Mouse (Mus musculus) gastrocnemius, adult 2 months (tissue): Measurements from ENCODE around the gene Btbd9. TPM values are rescaled to one million over a fixed set of nuclear protein-coding genes. Genes with fewer than 3 reads are reported as not detected.

Experiments
- DNase-seq: peaks from one replicate; pipeline ENCODE4 v3.0.0; 2022
- H3K27ac ChIP-seq: fragments of 200-600 bp; 2 replicates; pipeline ENCODE4 v1.8.1; 2022; ENCODE audit warnings: mild to moderate bottlenecking
- H3K4me3 ChIP-seq: fragments of 200-600 bp; 2 replicates; pipeline ENCODE4 v1.8.1; 2022; ENCODE audit warnings: mild to moderate bottlenecking, moderate library complexity
- CTCF ChIP-seq: fragments of 200-600 bp; IDR thresholded peaks from 2 replicates; pipeline ENCODE4 v1.8.1; 2022; ENCODE audit warnings: antibody characterized with exemption, mild to moderate bottlenecking, moderate library complexity
- intact Hi-C: fragments of 180-260 bp; cut with DNase I; formaldehyde crosslinking; loops from one replicate; pipeline ENCODE4 v1.15.1; 2025
- total RNA-seq, 2 experiments: library from RNA; stranded (reverse); gene quantifications; 2 replicates each; pipeline ENCODE4 v1.2.3; 2021

Gene Btbd9
- total RNA-seq, 2 experiments from 2014 or later: 11.9 to 14.7 TPM

DNA sequence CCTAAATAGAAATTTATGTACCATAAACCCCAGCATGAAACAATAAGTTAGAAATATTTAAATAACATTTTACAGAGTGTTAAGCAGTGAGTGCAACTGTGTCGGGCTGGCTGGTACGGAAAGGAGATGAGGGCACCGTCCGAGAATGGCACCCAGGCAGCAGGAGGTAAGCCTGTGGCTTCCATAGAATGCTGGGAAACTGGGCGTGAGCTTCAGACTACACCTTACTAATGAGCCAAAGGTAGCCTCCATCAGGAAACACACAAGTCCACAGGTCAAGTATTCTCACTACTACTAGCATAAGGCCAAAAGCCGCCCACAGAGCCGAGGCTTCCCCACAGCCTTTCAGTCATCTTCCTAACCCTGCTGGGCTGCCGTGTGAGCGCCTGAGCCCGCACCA is 144.2 kb downstream of the Btbd9 start:
- intact Hi-C loops: no loop called here
- no peak for DNase-seq
- no peak for TF ChIP-seq CTCF
- Histone ChIP-seq H3K27ac (no peak overlapping the region), H3K4me3 (no peak overlapping the region)

DNA sequence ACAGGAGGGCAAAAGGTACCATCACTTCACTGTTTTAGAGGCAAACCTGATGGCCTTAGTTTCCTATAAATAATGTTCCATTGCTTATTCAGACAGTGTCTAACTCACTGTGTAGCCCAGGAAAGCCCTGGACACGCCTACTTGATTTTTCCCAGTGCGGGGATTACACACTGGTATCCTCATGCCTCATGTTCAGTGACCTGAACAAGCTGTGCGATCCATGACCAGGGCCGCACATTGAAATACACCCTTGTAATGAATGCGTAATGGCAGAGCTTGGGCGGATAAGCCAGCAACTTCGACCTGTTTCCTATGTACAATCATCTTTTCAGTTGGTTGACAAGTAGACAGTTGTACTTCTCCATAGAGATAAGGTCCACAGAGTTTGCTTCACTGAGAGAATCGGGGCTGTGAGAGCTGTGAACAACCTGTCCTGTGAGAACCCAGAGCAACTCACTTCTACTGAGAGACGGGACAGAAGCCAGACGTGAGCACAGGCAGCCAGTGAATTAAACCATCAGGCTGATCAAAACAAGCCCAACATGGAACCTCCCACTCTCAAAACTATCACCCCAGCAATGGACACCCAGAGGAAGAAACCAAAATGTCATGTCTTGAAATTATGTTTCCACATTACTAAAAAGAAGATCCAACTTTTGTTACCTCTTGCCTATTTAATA is 145.2 kb downstream of the Btbd9 start:
- no peak for DNase-seq
- Histone ChIP-seq H3K27ac (no peak overlapping the region), H3K4me3 (no peak overlapping the region)
- intact Hi-C loops: no loop called here
- no peak for TF ChIP-seq CTCF

DNA sequence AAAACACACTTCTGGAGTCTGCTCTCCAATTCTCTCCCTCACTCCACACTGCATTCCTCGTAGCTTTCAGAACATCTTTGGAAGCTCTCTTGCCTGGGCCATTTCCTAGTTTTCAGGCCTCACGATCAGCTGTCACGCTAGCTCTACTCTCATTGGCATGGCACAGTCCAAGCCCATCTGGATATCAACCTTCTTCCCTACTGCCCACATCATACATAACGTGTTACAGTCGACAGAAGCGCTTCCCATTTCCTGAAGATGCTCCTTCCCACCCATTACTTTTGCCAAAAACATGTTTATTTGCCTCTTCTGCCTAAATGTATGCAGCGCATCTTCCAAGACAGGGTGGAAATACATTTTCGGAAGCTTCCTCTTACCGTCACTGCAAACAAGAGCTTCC is 147.6 kb downstream of the Btbd9 start:
- intact Hi-C loops: no loop called here
- DNase-seq: no peak
- H3K4me3 ChIP-seq: no peak overlapping the region
- no peak overlapping the region for H3K27ac ChIP-seq
- TF ChIP-seq CTCF: no peak

DNA sequence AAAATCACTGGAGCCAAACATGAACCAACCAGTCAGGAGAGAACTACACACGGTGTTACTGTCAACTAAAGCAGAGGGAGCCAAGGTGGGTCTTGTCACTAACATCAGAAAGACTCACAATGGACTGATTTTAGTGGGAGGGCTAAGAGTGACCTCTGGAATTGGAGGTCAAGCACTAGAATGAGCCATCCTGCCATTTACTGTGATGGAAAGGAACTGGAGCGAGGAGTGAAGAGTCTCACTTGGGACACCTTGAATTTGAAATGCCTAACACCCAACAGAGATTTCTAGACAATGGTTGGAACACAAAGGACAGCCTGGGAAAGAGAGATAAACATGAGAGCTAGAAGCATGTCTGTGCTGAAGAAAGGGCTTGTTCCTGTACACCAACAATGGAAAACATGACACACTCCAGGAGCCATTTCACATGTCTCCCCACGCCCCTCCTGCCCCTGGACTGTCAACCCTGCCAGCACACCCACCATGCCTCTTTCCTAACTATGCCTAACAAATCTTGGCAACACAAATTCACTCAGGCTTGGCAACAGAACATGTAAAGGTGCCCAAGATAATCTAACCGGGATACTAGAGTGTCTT is 152.9 kb downstream of the Btbd9 start:
- Histone ChIP-seq H3K4me3 (no peak overlapping the region), H3K27ac (no peak overlapping the region)
- DNase-seq: no peak
- intact Hi-C loops: no loop called here
- no peak for TF ChIP-seq CTCF

DNA sequence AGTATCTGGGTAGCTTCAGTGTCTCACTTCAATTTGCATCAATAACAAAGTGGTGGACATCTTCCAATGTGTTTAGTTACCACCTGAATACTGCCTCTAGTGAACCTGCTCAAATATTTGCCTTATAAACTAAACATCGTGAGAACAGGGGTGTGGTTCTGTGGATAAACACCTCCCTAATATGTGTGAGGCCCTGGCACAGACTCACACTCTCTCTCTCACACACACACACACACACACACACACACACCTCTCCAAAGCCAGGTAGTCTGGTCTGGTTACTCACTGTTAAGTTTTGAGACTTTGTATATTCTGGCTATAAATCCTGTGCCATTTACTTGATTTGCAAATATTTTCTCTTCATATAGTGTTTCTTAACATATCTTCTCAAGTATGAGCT is 154.0 kb downstream of the Btbd9 start:
- no peak for DNase-seq
- intact Hi-C loops: no loop called here
- no peak for TF ChIP-seq CTCF
- H3K27ac ChIP-seq: no peak overlapping the region
- H3K4me3 ChIP-seq: no peak overlapping the region

DNA sequence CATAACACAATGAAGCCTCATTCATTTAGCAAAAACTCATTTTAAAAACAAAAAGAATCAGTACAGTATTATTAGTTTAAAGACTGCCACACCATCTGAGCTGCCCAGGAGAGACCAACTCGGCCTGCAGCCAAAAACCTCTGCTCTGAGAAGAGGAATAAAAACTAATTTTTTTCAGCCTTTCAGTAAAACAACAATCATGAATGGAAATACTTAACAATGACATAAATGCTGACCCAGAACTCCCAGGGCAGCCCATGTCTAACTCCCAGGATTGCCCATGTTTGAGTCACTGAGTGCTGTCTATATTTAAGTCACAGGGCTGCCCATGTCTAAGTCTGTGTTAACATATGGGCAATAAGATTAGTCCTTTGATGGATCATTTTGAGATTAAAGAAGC is 155.0 kb downstream of the Btbd9 start:
- Histone ChIP-seq H3K27ac (no peak overlapping the region), H3K4me3 (no peak overlapping the region)
- no peak for DNase-seq
- no peak for TF ChIP-seq CTCF
- intact Hi-C loops: no loop called here

DNA sequence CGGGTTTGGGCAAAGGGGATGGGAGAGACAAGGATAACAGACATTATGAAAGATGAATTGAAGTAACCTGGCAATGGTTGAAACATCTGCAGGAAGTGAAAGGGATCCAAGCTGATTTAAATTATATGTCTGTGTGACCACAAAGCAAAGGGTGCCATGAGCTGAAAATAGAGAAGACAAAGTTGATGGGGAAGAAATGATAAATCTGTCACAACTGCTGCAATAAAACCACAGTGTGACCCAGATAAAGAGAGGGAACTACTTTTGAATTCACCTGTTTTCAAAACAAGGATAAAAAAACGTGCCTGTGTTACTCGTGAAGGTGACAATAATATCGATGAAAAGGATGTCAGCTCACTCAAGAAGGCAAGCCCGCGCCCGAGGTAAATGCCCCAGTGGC is 156.8 kb downstream of the Btbd9 start:
- TF ChIP-seq CTCF: no peak
- intact Hi-C loops: no loop called here
- H3K27ac ChIP-seq: no peak overlapping the region
- no peak overlapping the region for H3K4me3 ChIP-seq
- no peak for DNase-seq

DNA sequence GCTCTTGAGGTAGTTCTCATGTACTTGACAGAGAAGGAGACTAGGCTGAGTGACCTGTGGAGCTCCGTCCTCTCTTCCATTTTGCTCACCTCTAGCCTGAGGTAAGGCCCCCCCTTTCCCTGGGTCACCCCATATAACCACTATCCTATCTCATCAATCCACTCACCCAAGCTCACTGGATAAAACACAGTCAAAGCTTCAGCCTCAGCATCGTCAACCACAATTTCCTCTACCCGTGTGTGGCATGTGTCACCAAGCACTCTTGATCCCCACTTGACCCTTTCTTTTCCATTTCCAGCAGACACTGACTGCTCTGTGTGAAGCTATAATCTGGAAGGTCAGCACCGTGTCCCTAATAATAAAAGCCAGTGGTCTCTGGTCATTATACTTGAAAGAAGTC is 157.8 kb downstream of the Btbd9 start:
- TF ChIP-seq CTCF: no peak
- no peak for DNase-seq
- no peak overlapping the region for H3K4me3 ChIP-seq
- no peak overlapping the region for H3K27ac ChIP-seq
- intact Hi-C loops: no loop called here

DNA sequence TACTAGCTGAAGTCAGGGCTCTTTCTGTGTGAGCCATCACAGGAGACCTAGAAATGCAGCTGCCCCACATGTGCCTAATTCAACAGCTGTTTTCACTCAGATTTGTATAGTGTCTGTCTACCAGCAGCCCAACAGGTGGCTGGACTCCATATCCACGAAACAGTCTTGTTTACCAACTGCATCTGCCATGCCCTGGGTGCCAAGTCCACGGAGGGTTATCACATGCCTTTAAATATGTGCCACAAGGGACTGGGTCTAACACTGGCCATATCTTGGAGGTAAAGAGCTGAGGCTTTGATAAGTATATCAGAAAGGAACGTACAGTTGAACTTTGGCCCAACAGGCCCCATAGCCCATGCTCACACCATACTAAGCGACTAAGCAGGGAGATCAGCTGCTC is 159.2 kb downstream of the Btbd9 start:
- no peak for TF ChIP-seq CTCF
- H3K27ac ChIP-seq: no peak overlapping the region
- intact Hi-C loops: no loop called here
- no peak overlapping the region for H3K4me3 ChIP-seq
- no peak for DNase-seq

DNA sequence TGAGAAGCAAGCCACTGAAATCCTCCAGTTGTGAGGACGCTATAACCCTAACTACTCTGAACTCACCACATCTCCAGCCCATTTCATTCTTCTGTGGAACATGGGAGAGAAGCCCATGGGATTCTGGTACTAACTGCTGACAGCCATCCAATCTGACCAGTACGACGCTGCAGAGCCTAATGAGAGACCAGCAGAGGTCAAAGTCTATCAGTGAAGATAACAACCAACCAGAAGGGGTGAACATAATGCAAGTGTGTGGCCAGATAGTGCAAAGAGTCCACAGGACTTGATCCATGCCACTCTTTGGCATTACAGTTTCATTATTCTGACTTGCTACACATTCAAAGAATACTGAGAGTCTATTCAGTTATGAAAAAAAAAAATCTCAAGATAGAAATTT is 160.6 kb downstream of the Btbd9 start:
- no peak for TF ChIP-seq CTCF
- Histone ChIP-seq H3K4me3 (no peak overlapping the region), H3K27ac (no peak overlapping the region)
- no peak for DNase-seq
- intact Hi-C loops: no loop called here

DNA sequence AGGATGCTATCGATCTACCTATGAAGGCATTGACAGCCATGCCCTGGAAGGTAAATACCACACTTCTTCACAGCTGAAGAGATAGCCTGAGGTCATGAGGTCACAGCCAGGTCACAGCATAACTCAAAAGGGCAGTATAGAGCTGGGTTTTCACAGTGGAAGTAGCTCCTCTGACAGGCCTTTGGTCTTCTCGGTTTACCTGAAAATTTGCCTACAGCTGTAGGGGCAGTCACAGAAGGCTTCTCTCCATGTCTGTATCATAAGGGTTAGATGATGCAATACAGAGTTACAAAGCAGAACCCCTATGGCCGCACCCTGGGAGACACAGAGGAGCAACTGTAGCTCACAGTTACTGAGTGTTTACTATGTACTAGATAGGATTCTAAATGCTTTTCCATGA is 163.3 kb downstream of the Btbd9 start:
- no peak overlapping the region for H3K27ac ChIP-seq
- intact Hi-C loops: no loop called here
- DNase-seq: no peak
- no peak for TF ChIP-seq CTCF
- H3K4me3 ChIP-seq: no peak overlapping the region

DNA sequence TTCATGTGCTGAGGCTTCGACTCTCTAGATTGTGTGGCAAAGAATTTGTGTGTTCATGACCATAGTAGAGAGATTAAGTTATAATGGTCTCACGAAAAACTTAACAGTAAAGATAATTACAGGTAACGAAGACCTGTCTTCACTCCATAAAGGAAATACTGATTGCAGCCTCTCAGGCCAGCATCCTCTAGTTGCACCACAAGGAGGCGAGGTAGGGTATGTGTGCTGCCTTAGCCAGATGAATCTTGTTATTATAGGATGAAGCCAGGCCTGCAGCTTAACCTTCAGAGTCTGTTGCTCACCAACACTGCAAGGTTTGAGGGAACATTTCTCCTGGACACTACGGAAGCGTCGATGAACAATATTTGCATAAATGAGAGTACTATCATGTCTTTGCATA is 170.3 kb downstream of the Btbd9 start:
- H3K4me3 ChIP-seq: no peak overlapping the region
- no peak for TF ChIP-seq CTCF
- no peak overlapping the region for H3K27ac ChIP-seq
- intact Hi-C loops: no loop called here
- no peak for DNase-seq

DNA sequence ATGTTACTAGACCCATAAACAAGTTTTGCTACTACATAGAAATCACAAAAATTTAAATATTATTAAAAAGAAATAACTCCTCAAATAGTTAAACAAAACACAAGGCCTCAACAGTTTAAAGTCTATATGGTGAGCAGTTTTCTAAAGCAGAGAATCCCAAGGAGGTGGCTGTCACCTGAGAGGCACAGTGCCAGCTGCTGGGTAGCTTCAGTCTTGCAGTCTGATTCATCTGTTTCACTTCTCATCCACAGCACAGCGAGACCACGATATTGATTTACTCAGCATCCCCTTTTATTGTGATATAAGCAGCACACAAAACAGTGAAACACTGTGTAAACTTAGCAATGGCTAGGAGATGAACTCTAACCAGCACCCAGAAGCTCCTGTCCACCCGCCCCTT is 173.4 kb downstream of the Btbd9 start:
- Histone ChIP-seq H3K4me3 (no peak overlapping the region), H3K27ac (no peak overlapping the region)
- DNase-seq: no peak
- TF ChIP-seq CTCF: no peak
- intact Hi-C loops: no loop called here

DNA sequence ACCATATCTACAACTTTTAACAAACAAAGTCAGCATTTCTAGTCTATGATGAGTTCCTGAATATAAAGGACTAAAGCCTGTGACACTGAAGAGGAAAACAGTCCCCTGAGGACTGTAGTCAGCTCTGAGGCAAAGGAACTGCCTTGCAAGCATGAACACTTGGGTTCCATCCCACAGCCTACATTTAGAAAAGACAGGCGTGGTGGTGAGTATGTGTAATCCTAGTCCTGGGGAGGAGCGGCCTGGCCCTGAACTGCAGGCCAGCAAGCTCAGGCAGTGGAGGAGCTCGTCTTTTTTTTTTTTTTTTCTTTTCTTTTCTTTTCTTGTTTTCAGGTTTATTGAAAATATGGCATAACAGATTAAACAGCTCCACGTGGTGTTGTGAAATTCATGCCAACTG is 181.0 kb downstream of the Btbd9 start:
- no peak overlapping the region for H3K4me3 ChIP-seq
- peak overlapping the region; percentile 77 for H3K27ac ChIP-seq
- intact Hi-C loops: no loop called here
- TF ChIP-seq CTCF: peak; percentile 22
- peak; percentile 70 for DNase-seq
